Mouse (Mus musculus): ENCODE measurements at regions not wholly inside any gene's neighbourhood (a gene's known extent, or its start where the extent isn't known, plus 50 kb on each side); places are given as distances from the start of the nearest gene placed in this dataset.
A peak's percentile ranks its signal among the peaks of the same experiment; 100 is the strongest.
"Not testable (repeated sequence)": the region's sequence is repeated elsewhere in the genome, so short reads cannot be mapped to it uniquely, and the experiment has no call there.

DNA sequence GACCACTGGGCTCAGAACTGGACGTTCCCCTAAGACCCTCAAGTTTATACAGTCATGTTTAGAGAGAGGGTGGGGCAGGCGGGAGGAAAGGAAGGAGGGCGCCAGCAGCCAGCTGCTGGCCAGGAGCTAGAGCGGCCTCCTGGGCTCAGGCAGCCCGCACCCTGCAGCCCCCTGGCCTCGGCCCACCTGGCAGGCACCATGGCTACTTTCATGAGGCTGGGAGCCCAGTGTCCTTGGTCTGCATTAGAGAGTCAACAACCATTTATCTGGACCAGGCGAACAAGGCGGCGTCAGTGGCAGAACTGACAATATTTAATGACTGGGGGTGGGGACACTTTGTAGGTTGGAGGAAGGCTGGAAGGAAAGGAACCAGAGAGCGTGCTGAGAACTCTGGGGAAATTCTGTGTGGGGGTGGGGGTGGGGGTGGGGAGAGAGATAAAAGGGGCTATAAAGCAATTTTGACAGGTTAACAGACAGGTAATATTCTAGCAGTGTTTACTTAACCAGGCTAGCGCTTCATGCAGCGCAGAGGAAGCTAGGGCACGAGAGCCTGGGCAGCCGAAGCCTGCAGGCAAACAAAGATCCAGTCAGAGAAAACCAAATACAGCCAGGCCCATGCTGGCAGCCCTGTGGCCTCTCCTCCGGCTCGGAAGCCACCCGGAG is 365.6 kb downstream of the Sox9 start:
- no peak for DNase-seq (ENCODE audit: low spot score in 2 of 2)
- intact Hi-C loops (cut with DNase I) = no loop called here

DNA sequence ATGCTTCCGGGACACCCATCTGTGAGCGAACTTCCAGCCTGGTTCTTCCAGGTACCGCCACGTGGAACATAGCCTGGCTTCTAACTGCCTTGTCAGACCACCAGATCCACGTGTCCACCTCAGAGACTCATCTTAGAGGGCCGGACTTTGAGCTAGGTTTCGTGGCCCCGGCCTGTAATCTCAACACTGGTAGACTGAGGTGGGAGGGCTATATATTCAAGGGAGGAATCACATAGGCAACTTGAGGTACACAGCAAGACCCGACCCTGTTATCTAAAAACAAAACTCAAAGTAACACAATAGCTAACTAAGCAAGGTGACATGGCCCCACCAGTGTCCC is 366.1 kb downstream of the Sox9 start:
- no peak for DNase-seq (ENCODE audit: low spot score in 2 of 2)

DNA sequence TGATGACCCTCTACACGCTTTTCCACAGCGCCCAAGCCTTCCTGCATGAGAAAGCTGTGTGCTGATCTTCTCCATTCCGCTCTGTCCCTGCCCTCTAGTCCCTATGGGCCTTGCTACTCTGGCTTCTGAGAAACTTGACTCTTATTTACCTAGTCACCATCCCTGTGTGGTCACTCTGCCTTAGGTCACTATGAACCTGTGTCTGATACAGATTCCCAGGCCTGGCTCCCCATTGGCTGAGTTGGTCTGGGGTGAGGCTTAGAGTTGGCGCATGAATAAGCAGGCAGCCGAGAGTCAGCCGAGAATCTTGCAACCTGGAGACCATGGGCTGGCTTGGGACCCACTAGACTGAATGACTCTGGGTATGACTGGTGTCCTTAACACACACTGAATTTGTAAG is 373.5 kb downstream of the Sox9 start:
- DNase-seq (ENCODE audit: low spot score in 2 of 2) = no peak
- intact Hi-C loops (cut with DNase I) = no loop called here

More for the DNA sequence above, 366.1 kb downstream of the Sox9 start:
- intact Hi-C loops (cut with DNase I) = no loop called here

DNA sequence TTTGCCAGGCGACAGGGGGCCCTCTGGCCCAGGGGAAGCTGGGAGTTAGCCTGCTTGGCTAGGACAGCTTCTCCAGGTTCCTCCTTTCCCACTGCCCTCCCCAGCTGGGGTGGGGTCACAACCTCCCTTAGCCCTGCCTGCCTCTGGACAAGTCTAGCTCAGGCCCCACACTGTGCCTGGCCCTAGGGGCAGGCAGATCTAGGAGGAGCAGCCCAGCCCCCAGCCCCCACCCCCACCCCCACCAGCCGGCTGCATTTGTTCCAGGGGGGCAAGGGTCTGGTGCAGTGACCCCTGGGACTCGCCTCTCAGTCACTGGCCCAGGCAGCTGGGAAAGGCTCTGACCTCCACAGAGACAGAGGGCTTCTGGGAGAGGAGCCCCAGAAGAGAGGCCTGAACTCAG is 381.9 kb downstream of the Sox9 start:
- intact Hi-C loops (cut with DNase I) = loop anchor here (2.0 to 5.0 kb wide), 4 partner anchors 381 to 1511 kb away; partner anchors contain the start of gene Sox9
- DNase-seq (ENCODE audit: low spot score in 2 of 2) = no peak

DNA sequence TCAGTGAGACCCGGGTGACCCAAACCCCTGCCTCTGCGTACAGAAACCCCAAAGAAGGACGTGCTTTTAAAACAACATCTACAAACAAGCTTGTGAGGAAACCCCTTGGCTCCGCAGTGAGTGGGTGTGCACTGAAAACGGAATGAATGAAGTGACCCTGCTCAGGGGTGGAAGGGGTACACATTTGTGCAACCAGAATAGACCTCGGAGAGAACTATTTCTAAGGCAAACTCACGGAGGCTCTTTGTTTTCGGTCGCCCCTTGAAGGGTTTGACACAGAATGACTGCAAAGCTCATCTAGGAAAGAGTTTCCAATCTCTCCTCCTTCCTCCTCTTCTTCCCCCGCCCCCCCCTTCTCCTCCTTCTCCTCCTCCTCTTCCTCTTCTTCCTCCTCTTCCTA is 382.5 kb downstream of the Sox9 start:
- DNase-seq (ENCODE audit: low spot score in 2 of 2) = no peak
- intact Hi-C loops (cut with DNase I) = loop anchor here (2.0 to 5.0 kb wide), 4 partner anchors 382 to 1512 kb away; partner anchors contain the start of gene Sox9

DNA sequence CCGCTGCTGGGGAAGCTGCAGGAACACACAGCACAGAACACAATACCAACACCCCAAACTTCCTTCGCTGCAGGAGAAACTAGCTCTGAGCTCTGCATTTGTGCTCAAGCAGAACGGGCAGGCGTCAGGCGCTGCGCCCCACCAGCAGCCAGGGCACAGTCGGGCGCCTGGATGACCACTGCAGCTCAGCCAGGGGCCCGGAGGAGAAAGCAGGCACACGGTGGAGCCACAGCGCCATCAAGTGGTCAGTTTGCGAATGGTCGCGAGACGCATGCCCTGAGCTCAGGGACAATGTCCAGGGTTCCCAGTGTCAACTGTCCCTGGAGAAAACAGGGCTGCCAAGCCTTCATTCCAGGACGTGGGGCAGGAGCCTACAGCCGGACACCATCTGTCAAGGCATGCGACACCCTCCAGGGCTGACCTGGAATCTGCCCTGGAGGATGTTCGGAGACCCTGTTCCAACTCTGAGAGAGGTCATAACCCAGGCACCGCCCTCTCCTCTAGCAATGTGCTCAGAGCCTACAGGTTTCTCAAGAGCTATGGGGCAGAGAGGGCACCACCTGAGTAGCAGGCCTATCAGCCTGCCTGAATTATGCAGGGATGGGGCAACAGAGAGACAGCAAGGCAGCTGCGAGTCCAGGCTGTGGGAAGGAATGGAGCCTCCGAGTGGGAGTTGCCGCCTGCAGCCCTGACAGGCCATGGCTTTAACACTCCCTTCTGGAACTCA is 383.2 kb downstream of the Sox9 start:
- intact Hi-C loops (cut with DNase I) = loop anchor here (1.0 to 2.0 kb wide), 4 partner anchors 382 to 1628 kb away; partner anchors contain the start of gene Sox9
- DNase-seq (ENCODE audit: low spot score in 2 of 2) = peak; percentile 74 to 76

DNA sequence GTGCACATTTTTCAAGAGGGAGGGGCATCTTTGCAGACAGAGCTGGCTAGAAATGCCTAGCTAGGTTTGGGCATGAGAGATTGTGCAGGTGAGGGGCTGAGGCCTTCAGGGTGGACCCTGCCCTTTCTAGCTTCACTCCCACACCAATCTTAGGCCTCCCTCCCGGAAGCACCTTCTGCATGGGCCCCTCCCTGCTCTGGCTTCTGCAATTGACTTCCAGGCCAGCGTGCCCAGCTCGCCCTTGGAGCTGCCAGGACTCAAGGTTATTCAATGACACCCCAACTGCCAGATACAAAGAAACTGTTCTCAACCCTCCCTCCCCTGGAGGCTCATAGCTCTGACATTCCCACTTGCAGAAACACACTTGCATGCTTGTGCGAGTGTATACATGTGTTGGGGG is 384.5 kb downstream of the Sox9 start:
- intact Hi-C loops (cut with DNase I) = no loop called here
- DNase-seq (ENCODE audit: low spot score in 2 of 2) = no peak

DNA sequence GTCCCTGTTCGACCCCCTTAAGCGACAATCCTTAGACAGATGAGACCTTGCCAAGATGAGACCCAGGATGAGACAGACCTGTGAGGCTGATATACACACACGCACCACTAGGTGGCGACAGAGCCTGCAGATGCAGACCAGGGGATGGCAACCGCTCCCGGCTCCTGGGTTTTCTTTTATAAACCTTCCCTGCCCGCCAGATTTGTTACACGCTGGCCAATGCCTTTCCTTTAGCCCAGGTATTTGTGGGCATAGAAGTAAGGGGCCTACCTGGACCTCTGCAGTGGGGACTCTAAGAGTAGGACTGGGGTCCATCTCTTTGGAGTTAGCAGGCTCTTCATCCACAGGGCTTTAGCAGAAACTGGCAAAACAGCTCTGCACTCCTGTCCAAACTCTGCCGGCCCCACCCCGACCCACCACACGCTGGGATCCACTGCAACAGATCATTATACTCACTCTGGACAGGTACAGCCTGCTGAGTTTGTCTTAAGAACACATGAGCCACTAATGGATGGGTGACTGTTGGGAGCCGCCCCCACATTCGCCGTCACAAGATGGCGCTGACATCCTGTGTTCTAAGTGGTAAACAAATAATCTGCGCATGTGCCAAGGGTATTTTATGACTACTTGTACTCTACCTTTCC is 390.6 kb downstream of the Sox9 start:
- intact Hi-C loops (cut with DNase I) = loop anchor here (5.0 to 10.0 kb wide), 2 partner anchors 455 to 642 kb away; no protein-coding TSS in a partner anchor

DNA sequence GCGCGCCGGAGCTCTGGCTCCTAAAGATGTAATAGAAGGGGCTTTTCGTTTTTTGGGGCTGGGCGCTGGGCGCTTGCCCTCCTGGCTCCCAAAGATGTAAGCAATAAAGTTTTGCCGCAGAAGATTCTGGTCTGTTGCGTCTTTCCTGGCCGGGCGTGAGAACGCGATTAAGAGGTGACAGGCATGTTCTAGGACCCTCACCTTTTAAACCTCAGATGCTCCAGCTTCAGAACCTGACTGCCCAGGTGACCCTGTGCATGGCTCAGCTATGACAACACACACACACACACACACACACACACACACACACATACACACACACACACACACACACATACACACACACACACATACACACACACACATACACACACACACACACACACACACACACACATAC is 391.3 kb downstream of the Sox9 start:
- intact Hi-C loops (cut with DNase I) = loop anchor here (5.0 to 10.0 kb wide), 2 partner anchors 454 to 641 kb away; no protein-coding TSS in a partner anchor
- not testable (repeated sequence) for DNase-seq (ENCODE audit: low spot score in 2 of 2)

More for the DNA sequence above, 390.6 kb downstream of the Sox9 start:
- DNase-seq (ENCODE audit: low spot score in 2 of 2) = peak; percentile 52 to 80

DNA sequence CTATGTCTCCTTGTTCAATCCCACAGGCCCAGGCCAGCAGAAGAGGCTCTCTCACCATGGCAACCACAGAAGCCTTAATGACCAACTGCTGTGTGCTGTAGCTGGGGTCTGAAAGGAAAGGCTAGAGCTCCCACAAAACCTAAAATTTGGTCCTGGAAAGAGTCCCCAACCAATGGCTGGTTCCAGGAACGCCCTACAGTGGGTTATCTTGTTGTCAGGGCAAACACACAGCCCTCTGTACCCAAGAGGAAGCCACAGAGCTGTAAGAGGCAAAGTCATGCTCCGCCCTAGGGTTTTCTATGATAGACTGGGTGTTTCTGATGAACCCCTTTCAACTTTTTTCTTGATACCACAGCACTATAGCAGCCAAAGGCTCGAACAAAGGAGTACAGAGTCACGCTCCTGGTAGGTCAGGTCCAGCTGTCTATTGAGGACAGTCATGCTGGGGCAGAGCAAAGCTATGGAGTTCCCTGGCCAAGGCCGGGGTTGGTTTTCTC is 392.0 kb downstream of the Sox9 start:
- intact Hi-C loops (cut with DNase I) = loop anchor here (2.0 to 10.0 kb wide), 3 partner anchors 123 to 641 kb away; no protein-coding TSS in a partner anchor
- DNase-seq (ENCODE audit: low spot score in 2 of 2) = no peak

DNA sequence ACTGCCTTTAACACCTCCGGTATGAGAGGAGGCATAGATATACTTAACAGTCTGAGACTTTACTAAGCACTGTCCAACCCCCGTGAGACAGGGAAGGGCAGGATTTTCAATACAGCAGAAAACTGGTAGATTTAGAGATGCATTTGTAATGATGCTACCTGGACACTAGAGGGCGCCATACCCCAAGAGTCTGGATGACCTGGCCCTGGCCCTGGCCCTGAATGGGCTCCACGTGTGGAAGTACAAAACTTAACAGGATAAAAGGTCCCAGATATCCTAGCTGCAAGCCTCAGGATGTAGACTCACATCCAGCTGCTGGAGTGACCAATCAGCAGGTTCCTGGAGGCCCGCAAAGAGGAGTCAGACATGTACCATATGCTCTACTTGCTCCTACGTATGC is 393.3 kb downstream of the Sox9 start:
- no peak for DNase-seq (ENCODE audit: low spot score in 2 of 2)
- intact Hi-C loops (cut with DNase I) = loop anchor here (2.0 to 10.0 kb wide), 3 partner anchors 121 to 639 kb away; no protein-coding TSS in a partner anchor

DNA sequence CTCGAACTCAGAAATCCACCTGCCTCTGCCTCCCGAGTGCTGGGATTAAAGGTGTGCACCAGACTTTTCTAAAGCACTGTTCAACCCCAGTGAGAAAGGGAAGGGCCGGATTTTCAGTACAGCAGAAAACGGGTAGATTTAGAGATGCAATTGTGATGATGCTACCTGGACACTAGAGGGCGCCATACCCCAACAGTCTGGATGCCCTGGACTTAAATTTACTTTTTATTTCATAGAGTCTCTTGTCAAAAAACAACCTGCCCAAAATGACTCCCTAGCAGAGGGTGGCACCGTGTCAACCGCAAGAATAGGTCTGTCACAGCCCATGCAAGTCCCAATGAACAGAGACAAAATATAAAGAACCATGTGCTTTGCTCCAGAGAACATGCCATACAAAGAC is 394.2 kb downstream of the Sox9 start:
- peak; percentile 52 to 61 for DNase-seq (ENCODE audit: low spot score in 2 of 2)
- intact Hi-C loops (cut with DNase I) = loop anchor here (5.0 to 10.0 kb wide), 2 partner anchors 436 to 639 kb away; no protein-coding TSS in a partner anchor

DNA sequence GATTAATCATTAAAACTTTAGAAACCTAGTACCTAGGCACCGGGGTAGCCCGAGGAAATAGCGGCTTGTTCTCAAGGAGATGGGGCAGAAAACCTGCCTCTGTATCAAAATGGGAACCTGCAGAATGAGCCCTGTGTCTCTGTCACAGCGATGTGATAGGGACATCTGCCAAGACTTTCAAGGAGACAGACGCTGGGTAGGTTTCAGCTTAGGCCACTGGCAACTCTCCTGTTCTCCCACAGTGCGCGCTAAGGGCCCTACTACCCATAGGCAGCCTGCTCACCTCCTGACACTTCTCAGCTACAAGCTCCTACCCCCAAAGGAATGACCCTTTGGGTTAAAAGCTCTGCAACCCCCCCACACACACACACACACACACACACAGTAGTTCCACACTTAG is 396.4 kb downstream of the Sox9 start:
- intact Hi-C loops (cut with DNase I) = loop anchor here (5.0 to 10.0 kb wide), 2 partner anchors 434 to 636 kb away; no protein-coding TSS in a partner anchor
- no peak for DNase-seq (ENCODE audit: low spot score in 2 of 2)

DNA sequence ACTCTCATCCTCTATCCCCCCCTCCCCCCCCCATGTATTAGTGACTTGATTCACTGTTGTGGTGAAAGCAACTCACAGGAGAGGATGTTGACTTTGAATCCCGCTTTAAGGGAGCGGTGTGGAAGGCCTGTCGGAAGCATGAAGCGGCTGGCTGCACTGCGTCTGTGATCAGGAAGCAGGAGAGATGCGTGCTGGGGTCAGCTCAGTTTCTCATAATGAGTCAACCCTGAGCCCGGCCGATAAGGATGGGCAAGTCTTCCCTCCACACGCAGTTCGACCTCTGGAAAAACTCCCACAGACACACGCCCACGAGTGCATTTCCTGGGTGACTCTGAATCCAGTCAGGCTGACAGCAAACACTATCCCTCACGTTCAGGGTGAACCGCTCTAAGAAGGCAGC is 398.0 kb downstream of the Sox9 start:
- intact Hi-C loops (cut with DNase I) = no loop called here
- DNase-seq (ENCODE audit: low spot score in 2 of 2) = no peak

DNA sequence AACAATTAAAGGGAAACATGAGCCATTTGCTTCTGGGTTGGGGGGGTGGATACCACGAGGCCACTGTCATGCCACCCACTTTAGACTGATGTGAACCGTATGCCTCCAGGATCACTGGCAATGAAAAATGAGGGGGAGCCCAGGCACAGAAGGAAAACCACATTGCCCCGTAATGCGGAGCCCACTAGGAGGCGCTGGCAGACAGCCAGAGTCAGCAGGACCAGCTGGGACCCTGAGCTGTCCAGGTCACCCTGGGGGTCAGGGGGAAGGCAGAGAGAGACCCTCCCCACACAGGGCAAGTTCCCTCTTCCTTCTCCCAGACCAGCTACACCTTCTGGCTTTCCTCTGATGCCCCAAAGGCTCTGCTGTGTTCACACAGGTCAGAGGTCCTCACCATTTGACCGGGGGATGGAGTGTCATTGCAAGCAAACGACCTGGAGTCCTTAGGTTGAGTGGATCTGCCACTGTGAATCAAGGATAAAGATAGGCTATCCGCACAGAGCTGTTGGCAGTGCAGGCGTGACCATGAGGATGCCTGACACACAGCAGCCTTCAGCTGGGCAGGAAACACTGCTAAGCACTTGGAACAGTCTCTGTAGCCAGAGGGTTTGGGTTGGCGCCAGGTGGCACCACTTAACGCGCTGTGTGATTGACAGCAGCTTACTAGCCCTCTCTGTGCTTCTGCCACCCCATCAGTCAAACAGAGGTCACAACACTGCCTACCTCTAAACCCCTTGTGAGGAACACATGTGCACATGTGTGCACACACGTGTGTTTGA is 400.2 kb downstream of the Sox9 start:
- no peak for DNase-seq (ENCODE audit: low spot score in 2 of 2)
- intact Hi-C loops (cut with DNase I) = no loop called here

DNA sequence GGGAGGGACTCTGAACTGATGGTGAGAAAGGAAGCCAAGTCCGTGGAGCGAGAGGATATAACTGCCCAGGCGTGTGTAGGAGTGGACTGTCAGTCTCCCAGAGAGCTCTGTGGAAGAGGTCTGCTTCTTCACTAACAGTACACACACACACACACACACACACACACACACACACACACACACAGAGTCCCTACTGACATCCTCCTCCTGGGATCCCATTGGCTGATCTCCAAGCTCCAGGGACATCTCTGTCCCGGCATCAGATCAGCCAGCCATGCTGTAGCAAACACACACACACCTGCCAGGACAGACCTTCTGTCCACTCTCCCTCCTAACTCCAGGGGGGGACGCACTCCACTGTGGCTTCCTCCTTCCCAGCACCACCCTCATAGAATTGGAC is 401.5 kb downstream of the Sox9 start:
- no peak for DNase-seq (ENCODE audit: low spot score in 2 of 2)
- intact Hi-C loops (cut with DNase I) = no loop called here

DNA sequence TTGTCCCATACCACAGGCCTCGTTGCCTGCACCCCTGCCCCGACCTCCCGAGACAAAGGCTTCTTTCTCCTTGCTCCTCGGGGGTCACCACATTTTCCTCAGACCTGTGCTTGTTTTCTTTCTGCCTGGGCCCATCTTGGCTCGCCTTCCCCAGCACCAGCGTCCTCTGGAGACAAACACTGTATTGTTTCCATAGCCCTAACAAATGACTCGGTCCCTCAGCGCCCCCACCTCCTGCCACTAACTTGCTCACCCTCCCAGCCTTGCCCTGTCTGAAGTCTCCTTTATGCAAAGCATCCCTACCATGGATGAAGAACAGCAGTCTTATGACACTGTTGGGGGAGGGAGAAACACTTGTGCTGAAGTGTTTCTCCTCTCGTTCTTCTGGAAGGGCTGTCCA is 402.1 kb downstream of the Sox9 start:
- DNase-seq (ENCODE audit: low spot score in 2 of 2) = no peak
- intact Hi-C loops (cut with DNase I) = no loop called here

DNA sequence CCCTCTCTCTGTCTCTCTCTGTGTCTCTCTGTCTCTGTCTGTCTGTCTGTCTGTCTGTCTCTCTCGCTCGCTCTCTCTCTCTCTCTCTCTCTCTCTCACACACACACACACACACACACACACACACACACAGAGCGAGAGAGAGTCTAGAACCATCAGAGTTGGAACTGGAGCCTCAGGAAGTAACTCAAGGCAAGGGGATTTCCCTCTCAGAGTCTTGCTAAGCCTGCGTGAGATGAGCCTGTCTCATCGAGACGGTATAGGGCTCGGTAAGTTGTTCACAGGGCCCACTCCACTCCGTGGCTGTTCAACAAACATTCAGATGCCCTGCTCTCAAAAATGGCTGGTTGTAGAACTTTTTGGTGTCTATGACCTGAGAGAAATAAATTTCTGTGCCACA is 405.4 kb downstream of the Sox9 start:
- DNase-seq (ENCODE audit: low spot score in 2 of 2) = no peak
- intact Hi-C loops (cut with DNase I) = no loop called here

DNA sequence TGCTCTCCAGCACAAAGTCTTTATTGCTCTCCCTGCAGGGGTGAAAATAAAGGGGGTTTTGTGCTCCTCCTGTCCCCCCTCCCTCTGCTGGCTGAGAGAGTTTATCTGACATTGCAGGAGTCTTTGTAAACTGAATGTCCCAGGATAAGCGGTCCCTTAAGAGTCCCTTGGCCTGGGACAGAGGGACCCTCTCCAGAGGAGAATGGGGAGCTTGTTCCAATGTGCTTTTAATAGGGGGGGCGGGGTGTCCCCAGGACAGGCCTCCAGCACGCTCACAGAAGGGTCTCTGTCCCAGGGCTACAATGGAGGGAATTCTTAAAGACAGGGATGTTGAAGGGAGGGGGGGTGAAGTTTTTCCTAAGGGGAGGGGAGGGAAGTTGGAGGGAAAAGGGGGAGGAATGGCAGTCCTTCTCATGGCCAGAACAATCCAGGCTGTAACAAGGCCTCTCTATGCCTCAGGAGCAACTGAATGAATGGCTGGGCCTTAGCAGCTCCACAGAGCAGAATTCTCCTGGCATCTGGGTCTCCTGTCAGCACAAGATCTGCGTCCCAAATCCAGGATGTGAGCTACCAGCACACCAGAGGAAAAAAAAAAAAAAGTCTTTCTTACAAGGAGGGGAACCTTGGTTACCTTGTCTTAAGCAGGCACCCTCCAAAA is 406.4 kb downstream of the Sox9 start:
- intact Hi-C loops (cut with DNase I) = no loop called here
- DNase-seq (ENCODE audit: low spot score in 2 of 2) = peak; percentile 40 to 57
